Mouse (Mus musculus): ENCODE measurements at regions not wholly inside any gene's neighbourhood (a gene's known extent, or its start where the extent isn't known, plus 50 kb on each side); places are given as distances from the start of the nearest gene placed in this dataset.

DNA sequence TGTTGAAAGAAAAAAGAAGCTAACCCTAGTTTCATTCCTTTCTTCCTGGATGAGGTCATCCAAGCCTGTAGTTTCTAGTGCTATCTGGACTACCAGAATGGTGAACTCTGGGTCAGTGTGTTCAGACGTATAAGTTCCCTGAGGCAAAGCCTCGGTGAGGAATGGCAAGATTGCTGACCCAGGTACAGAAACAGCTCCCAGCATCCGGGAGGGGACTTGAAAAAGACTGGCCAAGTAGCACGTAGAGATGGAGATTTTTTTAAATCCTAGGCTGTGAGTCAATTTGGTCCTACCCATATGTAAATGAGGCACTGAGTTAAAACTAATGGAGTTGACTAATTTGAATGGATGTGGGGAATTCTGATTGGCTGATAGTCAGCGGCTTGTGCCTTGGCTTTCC, 55.0 kb upstream of the Gm11084 start:
- ATAC-seq (ENCODE audit: insufficient number of reproducible peaks, low FRiP score, low TSS enrichment, low read depth): no peak
- Histone ChIP-seq H3K27ac (replicated peaks) (no peak overlapping the region), H3K9ac (no peak overlapping the region), H3K9me3 (replicated peaks) (no peaks in the 10 kb centered on the region), H3K27me3 (no peaks in the 10 kb centered on the region), H3K4me2 (replicated peaks) (no peak overlapping the region), H3K36me3 (no peaks in the 10 kb centered on the region), H3K4me3 (replicated peaks) (no peak overlapping the region), H3K4me1 (peaks cover 17% of the 10 kb centered on the region)
- 27% methylated on average over 5 of the region's 5 CpGs for WGBS

DNA sequence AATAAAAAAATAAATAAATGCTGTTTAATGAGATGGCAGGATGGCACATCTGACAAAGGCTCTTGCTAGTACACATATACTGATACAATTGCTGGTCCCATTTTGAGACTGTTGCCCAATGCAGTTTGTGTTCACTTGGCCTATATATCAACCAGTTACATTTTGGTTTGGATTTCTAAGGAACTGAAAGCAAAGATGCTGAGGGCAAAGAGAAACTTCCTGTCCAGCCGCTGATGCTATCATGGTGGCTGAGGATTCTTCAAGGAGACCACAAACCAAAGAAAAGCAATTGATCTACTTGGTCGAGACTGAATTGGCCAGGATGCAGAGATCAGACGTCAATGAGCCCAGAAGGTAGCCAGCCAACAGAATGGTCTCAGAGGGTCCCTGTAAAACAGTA, 53.5 kb upstream of the Gm11084 start:
- no peaks in the 10 kb centered on the region for H3K36me3 ChIP-seq
- no peaks in the 10 kb centered on the region for H3K9me3 ChIP-seq (replicated peaks)
- 76% methylated on average over 3 of the region's 3 CpGs for WGBS
- ATAC-seq (ENCODE audit: insufficient number of reproducible peaks, low FRiP score, low TSS enrichment, low read depth): no peak
- H3K9ac ChIP-seq: no peak overlapping the region
- H3K27me3 ChIP-seq: no peaks in the 10 kb centered on the region
- H3K27ac ChIP-seq (replicated peaks): no peak overlapping the region
- H3K4me1 ChIP-seq: peaks cover 12% of the 10 kb centered on the region
- H3K4me2 ChIP-seq (replicated peaks): no peak overlapping the region
- H3K4me3 ChIP-seq (replicated peaks): no peak overlapping the region

DNA sequence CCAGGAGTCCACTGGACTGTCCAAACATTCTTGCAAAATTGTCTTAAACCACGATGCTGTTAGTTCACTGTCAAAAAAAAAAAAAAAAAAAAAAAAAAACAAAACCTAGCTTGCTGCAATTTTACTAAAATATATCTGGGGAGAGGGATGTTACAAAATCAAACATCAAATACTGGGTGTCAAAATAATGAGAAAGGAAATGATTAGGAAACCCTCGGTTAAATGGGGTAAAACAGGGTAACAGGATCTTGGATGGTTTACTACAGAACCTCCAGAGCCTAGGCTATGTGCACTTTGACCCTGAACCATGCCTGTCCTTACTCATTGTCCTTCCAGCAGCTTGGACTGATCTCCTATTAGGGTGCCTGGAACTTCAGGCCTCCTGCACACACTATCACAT, 52.8 kb upstream of the Gm11084 start:
- no peak for ATAC-seq (ENCODE audit: insufficient number of reproducible peaks, low FRiP score, low TSS enrichment, low read depth)
- Histone ChIP-seq H3K36me3 (no peaks in the 10 kb centered on the region), H3K27ac (replicated peaks) (no peak overlapping the region), H3K27me3 (no peaks in the 10 kb centered on the region), H3K9me3 (replicated peaks) (no peaks in the 10 kb centered on the region), H3K4me1 (peaks cover 12% of the 10 kb centered on the region), H3K9ac (no peak overlapping the region), H3K4me2 (replicated peaks) (no peak overlapping the region), H3K4me3 (replicated peaks) (no peak overlapping the region)
- 43% methylated on average over 2 of the region's 2 CpGs for WGBS

DNA sequence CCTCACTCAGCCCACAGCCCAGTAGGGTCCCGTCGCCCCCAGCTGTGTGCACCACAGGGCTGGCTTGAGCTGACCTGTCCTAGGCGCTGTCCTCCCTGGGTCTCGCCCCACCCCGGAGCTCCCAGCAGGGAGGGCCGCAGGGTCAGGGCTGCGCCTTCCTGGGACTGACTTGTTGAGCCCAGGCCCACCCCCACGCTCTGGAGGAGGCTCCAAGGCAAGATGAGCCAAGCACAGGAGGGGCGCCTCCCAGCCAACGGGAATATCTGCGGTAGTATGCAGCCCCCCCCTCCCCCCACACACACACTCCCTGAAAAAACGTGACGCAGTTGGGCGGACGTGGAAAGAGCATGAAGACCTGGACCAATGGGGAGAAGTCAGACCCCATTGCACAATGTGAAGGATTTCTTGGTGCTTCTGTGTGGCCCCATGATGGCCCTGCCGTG, 51.8 kb upstream of the Gm11084 start:
- no peaks in the 10 kb centered on the region for H3K9me3 ChIP-seq (replicated peaks)
- H3K4me3 ChIP-seq (replicated peaks): peak overlapping the region; percentile 10; the same call in 1 of the 2 replicates
- H3K9ac ChIP-seq: no peak overlapping the region
- 0 out of 2 replicates have a peak overlapping the region, but pooled peaks have one; percentile 6 for H3K27ac ChIP-seq (replicated peaks)
- peaks cover 12% of the 10 kb centered on the region for H3K4me1 ChIP-seq
- H3K27me3 ChIP-seq: no peaks in the 10 kb centered on the region
- no peaks in the 10 kb centered on the region for H3K36me3 ChIP-seq
- WGBS: 12% methylated on average over 16 of the region's 16 CpGs
- H3K4me2 ChIP-seq (replicated peaks): peak overlapping the region; percentile 35
- peak; percentile 78 for ATAC-seq (ENCODE audit: insufficient number of reproducible peaks, low FRiP score, low TSS enrichment, low read depth)

DNA sequence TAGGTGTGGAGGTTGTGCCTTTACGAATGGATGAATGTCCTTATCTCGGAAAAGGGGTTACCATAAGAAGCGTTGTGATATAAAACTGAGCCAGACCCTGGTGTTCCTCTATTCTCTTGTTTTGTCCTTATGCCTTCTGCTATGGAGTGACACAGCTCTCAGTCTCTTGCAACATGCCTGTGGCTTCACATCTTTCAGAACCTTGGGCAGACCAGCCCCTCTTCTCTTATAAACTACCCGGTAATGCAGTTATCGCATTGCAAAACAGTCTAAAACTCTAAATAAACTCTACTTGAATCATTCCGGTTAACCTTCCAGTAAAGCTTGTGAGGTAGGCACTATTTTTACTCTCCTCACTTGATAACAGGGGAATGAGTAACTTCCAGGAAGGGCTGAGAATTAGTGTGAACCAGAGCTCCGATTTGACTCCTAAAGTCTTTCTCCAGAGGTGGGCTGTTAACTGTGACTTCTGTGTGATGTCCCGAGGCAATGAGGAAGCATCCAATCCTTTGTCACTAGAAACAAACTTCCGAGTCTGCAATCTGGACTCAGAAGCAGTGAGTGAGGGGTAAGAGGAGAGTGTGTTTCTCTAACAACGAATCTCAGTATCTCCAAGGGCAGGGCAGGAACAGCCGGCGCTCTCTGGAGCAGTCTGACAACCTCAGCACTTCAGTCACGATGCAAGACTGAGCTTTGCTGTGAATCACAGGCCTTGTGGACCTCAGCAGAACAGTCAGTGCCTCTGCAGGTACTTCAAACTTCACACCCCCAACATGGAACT, 50.9 kb upstream of the Gm11084 start:
- H3K4me1 ChIP-seq: peaks cover 12% of the 10 kb centered on the region
- no peak for ATAC-seq (ENCODE audit: insufficient number of reproducible peaks, low FRiP score, low TSS enrichment, low read depth)
- peak overlapping the region; percentile 35; the same call in 1 of the 2 replicates for H3K4me2 ChIP-seq (replicated peaks)
- 51% methylated on average over 13 of the region's 13 CpGs for WGBS
- H3K36me3 ChIP-seq: no peaks in the 10 kb centered on the region
- H3K9me3 ChIP-seq (replicated peaks): no peaks in the 10 kb centered on the region
- H3K4me3 ChIP-seq (replicated peaks): no peak overlapping the region
- no peak overlapping the region for H3K9ac ChIP-seq
- H3K27me3 ChIP-seq: no peaks in the 10 kb centered on the region
- 0 out of 2 replicates have a peak overlapping the region, but pooled peaks have one; percentile 48 for H3K27ac ChIP-seq (replicated peaks)
